Mouse (Mus musculus): ENCODE results near the gene Map2k6. TPM values are rescaled to one million over a fixed set of nuclear protein-coding genes. Genes with fewer than 3 reads are reported as not detected.

Gene Map2k6
- polyA plus RNA-seq, 1 experiment from 2014 or later, result 24.9 TPM

DNA sequence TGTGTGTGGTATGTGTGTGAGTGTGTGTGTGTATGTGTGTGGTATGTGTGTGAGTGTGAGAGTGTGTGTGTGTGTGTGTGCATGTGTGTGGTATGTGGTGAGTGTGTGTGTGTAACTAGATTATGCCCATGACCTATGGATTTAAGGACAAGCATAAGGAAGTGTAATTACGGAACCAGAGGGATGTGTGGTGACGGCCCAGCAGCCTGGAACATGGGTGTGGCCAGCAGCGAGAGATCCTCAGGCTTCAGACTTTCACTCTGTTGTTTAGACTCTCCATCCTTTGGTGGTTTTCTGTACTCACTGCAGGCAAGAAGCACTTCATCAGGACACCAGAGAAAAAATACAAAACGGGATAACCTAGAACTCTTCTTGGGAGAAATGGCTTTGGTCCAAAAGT is 143.0 kb downstream of the Map2k6 start:
- no peak for ATAC-seq
- 89% methylated on average over 4 of the region's 4 CpGs for WGBS
- H3K4me2 ChIP-seq (replicated peaks), result no peak overlapping the region
- no peaks in the 10 kb centered on the region for H3K4me1 ChIP-seq (replicated peaks)
- no peak overlapping the region for H3K27ac ChIP-seq
- no peaks in the 10 kb centered on the region for H3K27me3 ChIP-seq
- no peak overlapping the region for H3K9ac ChIP-seq (replicated peaks)
- H3K9me3 ChIP-seq, result no peaks in the 10 kb centered on the region
- H3K4me3 ChIP-seq (replicated peaks), result no peak overlapping the region
- no peaks in the 10 kb centered on the region for H3K36me3 ChIP-seq

DNA sequence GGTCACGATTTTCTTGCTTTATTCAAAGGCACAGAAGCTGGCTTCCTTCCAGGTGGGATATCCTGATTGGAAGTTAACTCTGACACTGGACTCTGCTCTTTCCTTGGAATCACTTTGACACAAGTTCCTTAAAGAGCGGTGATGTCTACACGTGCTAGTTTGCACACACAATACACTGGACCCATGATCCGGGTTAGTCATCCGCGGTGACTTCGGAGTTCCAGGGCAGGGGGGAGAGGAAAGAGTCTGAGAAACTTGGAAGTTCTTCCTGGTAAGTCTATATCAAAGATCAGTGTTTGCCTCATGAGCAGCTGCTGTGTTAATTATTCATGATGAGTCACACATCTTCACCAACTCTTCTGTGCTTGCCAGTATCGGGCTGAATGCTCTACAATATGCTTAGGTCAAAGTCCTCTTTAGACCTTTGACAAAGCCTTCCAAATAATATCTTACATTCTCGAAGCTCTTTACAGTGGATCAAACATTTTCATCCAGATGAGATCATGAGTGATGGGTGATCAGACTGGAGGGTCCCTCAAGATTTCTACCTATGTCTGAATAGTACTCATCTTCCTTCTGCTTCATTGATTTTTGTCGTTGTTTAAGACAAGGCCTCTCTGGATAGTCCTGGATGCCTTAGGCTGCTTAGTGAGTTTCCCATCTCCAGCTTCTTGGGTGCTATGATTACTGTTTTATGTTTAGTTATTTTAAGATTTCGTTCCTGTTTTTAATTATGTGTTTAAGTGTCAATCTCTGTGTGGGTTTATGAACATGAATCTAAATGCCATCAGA is 145.7 kb downstream of the Map2k6 start:
- no peak overlapping the region for H3K4me2 ChIP-seq (replicated peaks)
- no peaks in the 10 kb centered on the region for H3K9me3 ChIP-seq
- no peak for ATAC-seq
- no peaks in the 10 kb centered on the region for H3K4me1 ChIP-seq (replicated peaks)
- no peak overlapping the region for H3K9ac ChIP-seq (replicated peaks)
- H3K36me3 ChIP-seq, result no peaks in the 10 kb centered on the region
- no peaks in the 10 kb centered on the region for H3K27me3 ChIP-seq
- 83% methylated on average over 11 of the region's 11 CpGs for WGBS
- H3K4me3 ChIP-seq (replicated peaks), result no peak overlapping the region
- H3K27ac ChIP-seq, result no peak overlapping the region

DNA sequence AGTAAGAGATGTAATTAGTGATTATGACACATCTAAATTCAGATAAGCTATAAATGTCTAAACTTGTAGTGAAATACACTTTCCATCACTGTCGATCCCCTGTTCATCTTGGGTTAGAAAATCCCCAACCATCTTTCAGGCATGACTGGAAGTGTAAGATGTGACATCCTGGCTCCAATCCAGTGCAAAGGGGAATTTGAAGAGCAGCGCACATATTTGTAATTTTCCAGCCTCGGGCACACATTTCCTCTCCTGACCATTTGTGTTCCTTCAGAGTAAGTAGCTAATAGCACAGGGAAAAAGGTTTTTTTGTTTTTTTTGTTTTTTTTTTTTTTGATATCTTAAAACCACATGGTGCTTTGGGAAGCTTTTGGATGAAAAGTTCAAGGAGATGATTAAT is 146.5 kb downstream of the Map2k6 start:
- Histone ChIP-seq H3K4me2 (replicated peaks) (no peak overlapping the region), H3K9ac (replicated peaks) (no peak overlapping the region), H3K27me3 (no peaks in the 10 kb centered on the region), H3K4me1 (replicated peaks) (no peaks in the 10 kb centered on the region), H3K27ac (no peak overlapping the region), H3K36me3 (no peaks in the 10 kb centered on the region), H3K9me3 (no peaks in the 10 kb centered on the region), H3K4me3 (replicated peaks) (no peak overlapping the region)
- 91% methylated on average over 3 of the region's 3 CpGs for WGBS
- ATAC-seq, result no peak

DNA sequence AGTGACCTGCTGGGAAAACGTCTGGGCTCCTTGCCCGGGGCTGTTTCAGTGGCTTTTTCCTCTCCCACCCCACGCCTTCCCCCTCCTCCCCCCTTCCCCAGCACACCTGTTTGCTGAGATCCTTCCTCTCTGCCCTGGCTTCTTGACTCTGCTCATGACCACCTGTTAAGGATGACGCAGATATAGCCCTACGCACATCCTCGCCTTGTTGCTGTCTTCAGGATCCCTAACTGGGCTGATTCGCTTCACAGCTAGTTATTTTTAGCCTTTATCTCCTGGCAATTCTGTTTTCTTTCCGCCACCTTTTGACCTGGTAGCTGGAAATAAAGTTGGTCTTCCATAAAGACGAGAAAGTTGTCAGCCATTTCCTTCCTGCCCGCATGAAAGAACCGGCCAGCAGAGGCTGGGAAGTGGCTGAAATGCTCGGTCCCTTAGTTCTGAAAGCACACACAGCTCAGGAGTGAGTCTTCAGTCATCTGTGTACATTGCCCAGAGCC is 152.6 kb downstream of the Map2k6 start:
- Histone ChIP-seq H3K27ac (no peak overlapping the region), H3K4me1 (replicated peaks) (no peaks in the 10 kb centered on the region), H3K4me2 (replicated peaks) (no peak overlapping the region), H3K9me3 (no peaks in the 10 kb centered on the region), H3K4me3 (replicated peaks) (no peak overlapping the region), H3K27me3 (no peaks in the 10 kb centered on the region), H3K9ac (replicated peaks) (no peak overlapping the region), H3K36me3 (no peaks in the 10 kb centered on the region)
- no peak for ATAC-seq
- 89% methylated on average over 12 of the region's 12 CpGs for WGBS

GRCm38 (mm10) chr11:110562320-110563081 is 163.6 kb downstream of the Map2k6 start:
- WGBS, result 95% methylated on average over 12 of the region's 12 CpGs
- no peak overlapping the region for H3K9ac ChIP-seq (replicated peaks)
- H3K4me1 ChIP-seq (replicated peaks), result no peaks in the 10 kb centered on the region
- no peaks in the 10 kb centered on the region for H3K27me3 ChIP-seq
- no peaks in the 10 kb centered on the region for H3K9me3 ChIP-seq
- no peak overlapping the region for H3K27ac ChIP-seq
- H3K4me3 ChIP-seq (replicated peaks), result no peak overlapping the region
- no peak for ATAC-seq
- H3K36me3 ChIP-seq, result no peaks in the 10 kb centered on the region
- no peak overlapping the region for H3K4me2 ChIP-seq (replicated peaks)

GRCm38 (mm10) chr11:110563272-110563671 is 164.3 kb downstream of the Map2k6 start:
- no peak overlapping the region for H3K4me3 ChIP-seq (replicated peaks)
- H3K4me1 ChIP-seq (replicated peaks), result no peaks in the 10 kb centered on the region
- H3K9me3 ChIP-seq, result no peaks in the 10 kb centered on the region
- 71% methylated on average over 12 of the region's 12 CpGs for WGBS
- no peak for ATAC-seq
- H3K27me3 ChIP-seq, result no peaks in the 10 kb centered on the region
- no peak overlapping the region for H3K27ac ChIP-seq
- no peak overlapping the region for H3K4me2 ChIP-seq (replicated peaks)
- no peaks in the 10 kb centered on the region for H3K36me3 ChIP-seq
- H3K9ac ChIP-seq (replicated peaks), result no peak overlapping the region

GRCm38 (mm10) chr11:110563801-110564200 is 164.9 kb downstream of the Map2k6 start:
- ATAC-seq, result no peak
- H3K36me3 ChIP-seq, result no peaks in the 10 kb centered on the region

DNA sequence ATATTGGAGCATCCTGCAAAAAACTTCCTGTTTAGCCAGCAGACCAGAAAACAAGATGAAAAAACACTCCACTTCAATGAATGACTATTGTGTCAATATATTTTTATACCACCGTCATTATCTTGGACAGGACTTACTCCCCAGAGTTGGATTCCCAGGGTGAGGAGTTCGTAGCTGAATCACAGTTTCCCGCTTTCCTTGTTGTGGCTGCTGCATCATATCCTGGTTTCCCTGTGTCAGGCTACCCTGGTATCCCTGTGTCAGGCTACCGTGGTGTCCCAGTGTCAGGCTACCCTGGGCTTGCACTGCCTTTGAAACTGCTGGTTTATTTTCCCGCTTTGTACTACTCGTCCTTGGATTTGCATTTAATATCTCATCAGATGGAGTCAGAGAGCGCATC is 167.4 kb downstream of the Map2k6 start:
- WGBS, result 91% methylated on average over 7 of the region's 7 CpGs
- H3K9ac ChIP-seq (replicated peaks), result no peak overlapping the region
- no peak overlapping the region for H3K4me2 ChIP-seq (replicated peaks)
- no peaks in the 10 kb centered on the region for H3K4me1 ChIP-seq (replicated peaks)
- no peaks in the 10 kb centered on the region for H3K36me3 ChIP-seq
- H3K27me3 ChIP-seq, result no peaks in the 10 kb centered on the region
- no peaks in the 10 kb centered on the region for H3K9me3 ChIP-seq
- ATAC-seq, result no peak
- H3K4me3 ChIP-seq (replicated peaks), result no peak overlapping the region
- H3K27ac ChIP-seq, result no peak overlapping the region

More at GRCm38 (mm10) chr11:110563801-110564200, 164.9 kb downstream of the Map2k6 start:
- no peak overlapping the region for H3K9ac ChIP-seq (replicated peaks)
- no peaks in the 10 kb centered on the region for H3K9me3 ChIP-seq
- no peak overlapping the region for H3K27ac ChIP-seq
- no peaks in the 10 kb centered on the region for H3K27me3 ChIP-seq
- WGBS, result 87% methylated on average over 10 of the region's 10 CpGs
- no peak overlapping the region for H3K4me2 ChIP-seq (replicated peaks)
- H3K4me1 ChIP-seq (replicated peaks), result no peaks in the 10 kb centered on the region
- H3K4me3 ChIP-seq (replicated peaks), result no peak overlapping the region

DNA sequence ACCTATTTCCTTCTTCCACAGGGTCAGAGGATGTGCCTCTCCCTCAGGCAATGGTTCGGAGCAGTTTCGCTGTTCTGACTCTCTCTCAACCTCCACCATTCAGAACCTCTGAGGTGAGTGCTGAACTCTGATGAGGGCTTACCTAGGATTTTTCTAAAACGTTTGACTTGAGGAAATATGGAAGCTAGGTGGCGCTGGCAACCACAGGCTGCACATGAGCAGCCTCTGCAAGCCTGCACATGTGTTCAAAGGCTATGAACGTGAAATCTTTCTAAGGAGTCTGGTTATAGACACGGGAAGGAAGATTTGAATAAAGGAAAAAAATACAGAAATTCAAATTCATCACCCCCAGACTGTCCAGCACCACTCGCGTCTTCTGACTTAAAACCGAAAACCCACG is 173.6 kb downstream of the Map2k6 start:
- H3K9ac ChIP-seq (replicated peaks), result no peak overlapping the region
- no peaks in the 10 kb centered on the region for H3K36me3 ChIP-seq
- H3K27ac ChIP-seq, result no peak overlapping the region
- WGBS, result 54% methylated on average over 10 of the region's 10 CpGs
- no peaks in the 10 kb centered on the region for H3K27me3 ChIP-seq
- 0 out of 2 replicates have a peak, but pooled peaks cover 4% of the 10 kb centered on the region for H3K4me1 ChIP-seq (replicated peaks)
- H3K4me2 ChIP-seq (replicated peaks), result no peak overlapping the region
- ATAC-seq, result no peak
- H3K9me3 ChIP-seq, result no peaks in the 10 kb centered on the region
- H3K4me3 ChIP-seq (replicated peaks), result no peak overlapping the region

Other genes starting within 250 kb of the Map2k6 start
- 2.8 and 3.0 TPM in 2 replicates for gene Abca9, start 230.9 kb upstream of the Map2k6 start, polyA plus RNA-seq (2015; fragmentation: Nextera tagmentation; extraction: Ambion mirVana)
- gene Abca6, start 147.3 kb upstream of the Map2k6 start, polyA plus RNA-seq (2015; fragmentation: Nextera tagmentation; extraction: Ambion mirVana), result 0.09 and 0.13 TPM in 2 replicates
- 5.5 and 5.6 TPM in 2 replicates for gene Abca5, start 61.4 kb upstream of the Map2k6 start, polyA plus RNA-seq (2015; fragmentation: Nextera tagmentation; extraction: Ambion mirVana)

Measured in midbrain, embryonic 13.5 days (tissue).